Mouse (Mus musculus) right cerebral cortex, adult 2 months (tissue): Measurements from ENCODE around the gene Cnfn.
A peak's percentile ranks its signal among the peaks of the same experiment; 100 is the strongest.
"Not testable (repeated sequence)": the region's sequence is repeated elsewhere in the genome, so short reads cannot be mapped to it uniquely, and the experiment has no call there.

ENCODE experiments used
- DNase-seq, 2 experiments: peaks; one replicate each; pipeline ENCODE4 v3.0.0; 2021 to 2022; ENCODE audit warnings: low spot score in 2 of 2

Cnfn gene

GRCm38 (mm10) chr7:25365937-25366625 is 3.4 kb downstream of the Cnfn start:
- no peak for DNase-seq

- no peak for DNase-seq
These were observed 5.9 kb downstream of the Cnfn start for GRCm38 (mm10) chr7:25363632-25364031.

- no peak for DNase-seq
These were observed 6.4 kb downstream of the Cnfn start for GRCm38 (mm10) chr7:25363151-25363550.

GRCm38 (mm10) chr7:25358721-25359206 is 10.8 kb downstream of the Cnfn start:
- DNase-seq, result no peak

GRCm38 (mm10) chr7:25348861-25349260 is 20.7 kb downstream of the Cnfn start:
- no peak for DNase-seq

GRCm38 (mm10) chr7:25341000-25341784 is 28.3 kb downstream of the Cnfn start:
- peak; percentile 60 to 62 for DNase-seq

GRCm38 (mm10) chr7:25339329-25339728 is 30.2 kb downstream of the Cnfn start:
- DNase-seq, result no peak

GRCm38 (mm10) chr7:25334472-25334871 is 35.1 kb downstream of the Cnfn start:
- no peak for DNase-seq

- peak; percentile 56 to 64 for DNase-seq
These were observed 35.8 kb downstream of the Cnfn start for GRCm38 (mm10) chr7:25333596-25334307.

GRCm38 (mm10) chr7:25326233-25326632 is 43.3 kb downstream of the Cnfn start:
- DNase-seq, result no peak

GRCm38 (mm10) chr7:25325431-25325830 is 44.1 kb downstream of the Cnfn start:
- DNase-seq, result not testable (repeated sequence)

- no peak for DNase-seq
These were observed 46.3 kb downstream of the Cnfn start for GRCm38 (mm10) chr7:25323219-25323618.

GRCm38 (mm10) chr7:25322058-25322484 is 47.5 kb downstream of the Cnfn start:
- no peak for DNase-seq
